Mouse (Mus musculus) limb, embryonic 14.5 days (tissue): Measurements from ENCODE around the gene Hk1. TPM values are rescaled to one million over a fixed set of nuclear protein-coding genes. Genes with fewer than 3 reads are reported as not detected.

Experiments
- ATAC-seq: fragments of 200-750 bp; cut with Nextera tagmentation; 2 replicates; pipeline ENCODE4 v1.8.0; 2017; ENCODE audit warnings: low read depth, moderate number of reproducible peaks, moderate TSS enrichment; ENCODE audit not compliant: low FRiP score
- DNase-seq: peaks from one replicate; pipeline ENCODE4 v3.0.0-alpha.2; 2015; ENCODE audit warnings: low spot score
- H3K27ac ChIP-seq: fragments of 300-500 bp; sonication (generic); replicated peaks from 2 replicates; pipeline ENCODE4 v1.5.1; 2014; ENCODE audit warnings: low read depth, mild to moderate bottlenecking, low read length, moderate library complexity, mixed read lengths
- H3K27me3 ChIP-seq: fragments of 300-500 bp; sonication (generic); 2 replicates; pipeline ENCODE4 v1.6.1; 2014; ENCODE audit warnings: low read length, mixed read lengths; ENCODE audit not compliant: control insufficient read depth, insufficient read depth
- H3K36me3 ChIP-seq: fragments of 300-500 bp; sonication (generic); 2 replicates; pipeline ENCODE4 v1.6.1; 2014; ENCODE audit warnings: mild to moderate bottlenecking, low read length, moderate library complexity, mixed read lengths; ENCODE audit not compliant: control insufficient read depth, insufficient read depth
- H3K4me1 ChIP-seq: fragments of 300-500 bp; sonication (generic); 2 replicates; pipeline ENCODE4 v1.6.1; 2014; ENCODE audit warnings: antibody characterized with exemption, low read length, mixed read lengths; ENCODE audit not compliant: control insufficient read depth, insufficient read depth
- H3K4me2 ChIP-seq: fragments of 300-500 bp; sonication (generic); replicated peaks from 2 replicates; pipeline ENCODE4 v1.6.1; 2014; ENCODE audit warnings: low read depth, mild to moderate bottlenecking, low read length, moderate library complexity; ENCODE audit not compliant: severe bottlenecking
- H3K4me3 ChIP-seq: fragments of 300-500 bp; sonication (generic); replicated peaks from 2 replicates; pipeline ENCODE4 v1.5.1; 2014; ENCODE audit warnings: low read length
- H3K9ac ChIP-seq: fragments of 300-500 bp; sonication (generic); 2 replicates; pipeline ENCODE4 v1.6.1; 2014; ENCODE audit warnings: mild to moderate bottlenecking, low read depth, low read length, moderate library complexity; ENCODE audit not compliant: severe bottlenecking
- H3K9me3 ChIP-seq: fragments of 300-500 bp; sonication (generic); 2 replicates; pipeline ENCODE4 v1.6.1; 2016; ENCODE audit warnings: low read length; ENCODE audit not compliant: control insufficient read depth
- POLR2A ChIP-seq: fragments of 200-500 bp; IDR thresholded peaks from 2 replicates; pipeline ENCODE4 v1.8.0; 2012; ENCODE audit warnings: inconsistent platforms, mild to moderate bottlenecking, moderate library complexity, borderline replicate concordance; ENCODE audit not compliant: insufficient read depth, insufficient read length; ENCODE audit errors: extremely low read depth
- WGBS: fragments of 180-500 bp; shearing (Covaris S2); extraction: QIAGEN DNeasy Blood & Tissue Kit; methylation state at CpG from one replicate; pipeline ENCODE4 v1.1.7; 2014; 5-methylcytosine and 5-hydroxymethylcytosine counted together
- polyA plus RNA-seq, 2 experiments: library from polyadenylated mRNA; depleted of rRNA in 1 of 2; stranded (reverse) in 1 of 2; unstranded in 1 of 2; fragments of >200 nt; fragmentation: Nextera tagmentation in 1 of 2; extraction: Ambion mirVana in 1 of 2; gene quantifications; 2 replicates each; pipeline versions ENCODE4 v1.2.1 to v1.2.3; 2012 to 2014

Gene Hk1
- polyA plus RNA-seq, 2 experiments = 29.2 to 32.1 TPM

DNA sequence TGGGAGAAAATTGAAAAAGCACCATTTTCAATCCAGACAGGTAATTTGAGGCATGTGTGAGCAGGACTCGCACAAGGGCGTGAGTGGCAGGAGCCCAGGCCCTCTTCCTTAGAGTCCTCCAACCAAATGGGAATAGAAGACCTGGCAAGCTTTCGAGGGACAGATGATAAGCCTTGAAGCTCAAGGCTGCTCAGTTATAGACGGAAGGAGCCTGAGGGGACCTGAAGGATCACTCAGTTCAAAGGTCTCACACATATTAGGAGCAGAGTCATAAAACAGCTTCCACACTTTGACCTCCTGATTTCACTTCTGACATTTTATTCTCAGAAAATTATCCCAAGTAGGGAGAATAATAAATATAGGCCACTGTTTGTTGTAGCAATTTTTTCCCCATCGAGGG is 39.7 kb upstream of the Hk1 start:
- Histone ChIP-seq H3K4me1 (no peaks in the 10 kb centered on the region), H3K36me3 (no peaks in the 10 kb centered on the region), H3K27me3 (no peaks in the 10 kb centered on the region), H3K9ac (no peak overlapping the region), H3K9me3 (no peaks in the 10 kb centered on the region), H3K4me3 (no peak overlapping the region), H3K4me2 (no peak overlapping the region), H3K27ac (no peak overlapping the region)
- TF ChIP-seq POLR2A = no peak
- WGBS = 73% methylated on average over 5 of the region's 5 CpGs
- no peak for DNase-seq
- ATAC-seq = no peak

DNA sequence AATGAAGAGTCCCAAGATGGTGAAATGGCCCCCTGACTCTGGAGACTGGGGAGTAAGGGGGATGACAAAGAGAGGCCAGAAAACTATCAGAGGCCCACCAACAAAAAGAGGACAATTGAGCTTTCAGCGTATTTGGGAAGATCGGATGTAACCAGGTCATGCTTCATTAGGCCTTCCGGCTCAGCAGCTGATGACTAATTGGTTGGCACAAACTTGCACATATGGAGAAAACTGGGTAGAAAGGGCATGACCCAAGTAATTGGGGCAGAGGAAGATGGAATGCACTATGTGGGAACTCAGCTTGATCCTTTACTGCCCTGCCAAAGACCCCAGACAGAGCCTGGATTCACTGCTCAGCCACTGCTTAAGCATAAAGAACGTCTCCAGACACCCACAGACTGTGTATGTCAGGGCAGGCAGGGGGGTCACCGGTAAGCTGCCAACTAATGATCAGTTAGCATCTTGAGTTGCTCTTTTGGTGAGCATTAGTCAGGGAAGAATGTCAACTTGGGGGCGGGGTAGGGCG is 39.2 kb upstream of the Hk1 start:
- no peak overlapping the region for H3K4me3 ChIP-seq
- no peaks in the 10 kb centered on the region for H3K4me1 ChIP-seq
- H3K9me3 ChIP-seq = no peaks in the 10 kb centered on the region
- ATAC-seq = no peak
- no peak overlapping the region for H3K4me2 ChIP-seq
- H3K9ac ChIP-seq = no peak overlapping the region
- no peak for DNase-seq
- no peak for TF ChIP-seq POLR2A
- 73% methylated on average over 7 of the region's 7 CpGs for WGBS
- no peaks in the 10 kb centered on the region for H3K36me3 ChIP-seq
- no peaks in the 10 kb centered on the region for H3K27me3 ChIP-seq
- H3K27ac ChIP-seq = no peak overlapping the region

- WGBS = 33% methylated on average over 4 of the region's 4 CpGs
- Histone ChIP-seq H3K36me3 (no peaks in the 10 kb centered on the region), H3K4me1 (0 out of 2 replicates have a peak, but pooled peaks cover 4% of the 10 kb centered on the region), H3K27me3 (no peaks in the 10 kb centered on the region), H3K9ac (no peak overlapping the region), H3K4me2 (no peak overlapping the region), H3K9me3 (no peaks in the 10 kb centered on the region), H3K27ac (no peak overlapping the region), H3K4me3 (no peak overlapping the region)
- no peak for ATAC-seq
- no peak for TF ChIP-seq POLR2A
- DNase-seq = no peak
These were observed 33.9 kb upstream of the Hk1 start for GRCm38 (mm10) chr10:62413606-62413982.

- Histone ChIP-seq H3K4me3 (no peak overlapping the region), H3K4me2 (no peak overlapping the region), H3K36me3 (no peaks in the 10 kb centered on the region), H3K27ac (no peak overlapping the region), H3K9me3 (no peaks in the 10 kb centered on the region), H3K4me1 (0 out of 2 replicates have a peak, but pooled peaks cover 4% of the 10 kb centered on the region), H3K27me3 (no peaks in the 10 kb centered on the region), H3K9ac (no peak overlapping the region)
- no peak for TF ChIP-seq POLR2A
- ATAC-seq (no peak), DNase-seq (no peak)
- WGBS = 8% methylated on average over 8 of the region's 8 CpGs
These were observed 33.3 kb upstream of the Hk1 start for GRCm38 (mm10) chr10:62412906-62413605.

DNA sequence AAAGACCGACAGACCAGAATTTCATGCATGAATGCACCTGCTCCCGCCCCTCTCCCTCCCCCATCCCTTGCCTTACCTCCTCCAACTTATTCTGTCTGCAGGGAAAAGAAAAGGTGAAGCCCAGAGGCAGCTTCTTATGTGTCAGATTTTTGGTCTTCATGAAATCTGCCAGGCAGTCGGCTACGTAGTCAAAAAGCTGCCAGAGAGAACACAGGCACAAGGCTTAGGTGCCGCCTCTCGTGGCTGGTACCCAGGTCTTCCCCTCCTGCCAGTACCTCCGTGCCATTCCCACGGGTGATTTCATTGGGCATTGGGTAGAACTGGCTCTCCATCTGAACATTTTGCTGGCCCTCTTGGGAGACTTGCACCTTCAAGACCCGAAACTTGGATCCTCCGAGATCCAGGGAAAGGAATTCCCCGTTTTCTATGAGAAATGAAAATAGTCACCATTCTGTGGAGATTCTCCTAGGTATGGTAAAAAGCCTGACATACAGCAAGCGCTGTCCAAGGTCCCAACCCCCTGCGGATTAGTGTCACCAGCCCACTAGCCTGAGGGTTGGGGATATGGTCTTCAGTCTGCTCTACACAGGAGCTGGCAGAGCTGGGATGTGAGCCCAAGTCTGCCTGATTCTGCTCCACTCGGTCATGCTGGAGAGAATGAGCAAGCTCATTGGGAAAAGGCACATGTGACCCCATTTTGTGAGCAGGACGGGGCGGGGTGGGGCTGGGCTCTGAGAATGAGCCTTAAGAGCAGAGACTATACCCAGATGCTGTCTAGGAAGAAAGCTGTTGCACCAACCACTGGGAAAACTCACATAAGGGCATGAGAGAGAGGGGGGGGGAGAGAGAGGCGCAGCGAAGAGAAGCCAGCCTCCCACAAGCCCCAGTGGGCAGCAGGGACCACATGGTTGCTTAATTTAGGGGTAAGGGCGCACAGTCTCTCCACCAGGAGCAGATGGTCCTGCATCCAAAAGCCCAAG is 32.0 kb upstream of the Hk1 start:
- Histone ChIP-seq H3K36me3 (no peaks in the 10 kb centered on the region), H3K27me3 (no peaks in the 10 kb centered on the region), H3K4me1 (0 out of 2 replicates have a peak, but pooled peaks cover 4% of the 10 kb centered on the region), H3K9ac (no peak overlapping the region), H3K27ac (no peak overlapping the region), H3K9me3 (no peaks in the 10 kb centered on the region), H3K4me2 (no peak overlapping the region), H3K4me3 (no peak overlapping the region)
- DNase-seq (no peak), ATAC-seq (no peak)
- TF ChIP-seq POLR2A = no peak
- 62% methylated on average over 19 of the region's 19 CpGs for WGBS
